Mouse (Mus musculus) telencephalon, adult 2 months (tissue): ENCODE measurements at regions not wholly inside any gene's neighbourhood (a gene's known extent, or its start where the extent isn't known, plus 50 kb on each side); places are given as distances from the start of the nearest gene placed in this dataset.
A peak's percentile ranks its signal among the peaks of the same experiment; 100 is the strongest.

Experiments used
- DNase-seq: peaks from one replicate; pipeline ENCODE4 v3.0.0-alpha.2; 2011; ENCODE audit warnings: low read depth, low spot score

DNA sequence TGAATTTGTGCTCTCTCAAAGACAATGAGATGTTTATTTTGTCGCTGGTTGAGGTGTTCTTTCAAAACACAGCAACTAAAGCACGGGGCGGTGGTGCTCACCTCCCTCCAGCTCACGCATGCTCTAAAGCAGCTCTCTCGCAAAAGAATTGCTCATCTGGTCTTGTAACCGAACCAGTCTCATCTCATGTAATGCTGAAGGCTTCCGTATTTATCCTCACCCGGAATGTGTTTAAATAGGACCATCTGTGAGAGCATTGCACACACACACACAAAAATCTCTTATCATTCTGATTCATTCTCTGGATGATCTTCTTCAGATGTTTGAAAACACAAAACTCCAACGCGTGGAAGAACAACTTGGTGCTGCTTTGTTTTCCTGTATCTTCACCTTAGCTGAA, 138.4 kb downstream of the Irs2 start:
- DNase-seq = peak; percentile 35

DNA sequence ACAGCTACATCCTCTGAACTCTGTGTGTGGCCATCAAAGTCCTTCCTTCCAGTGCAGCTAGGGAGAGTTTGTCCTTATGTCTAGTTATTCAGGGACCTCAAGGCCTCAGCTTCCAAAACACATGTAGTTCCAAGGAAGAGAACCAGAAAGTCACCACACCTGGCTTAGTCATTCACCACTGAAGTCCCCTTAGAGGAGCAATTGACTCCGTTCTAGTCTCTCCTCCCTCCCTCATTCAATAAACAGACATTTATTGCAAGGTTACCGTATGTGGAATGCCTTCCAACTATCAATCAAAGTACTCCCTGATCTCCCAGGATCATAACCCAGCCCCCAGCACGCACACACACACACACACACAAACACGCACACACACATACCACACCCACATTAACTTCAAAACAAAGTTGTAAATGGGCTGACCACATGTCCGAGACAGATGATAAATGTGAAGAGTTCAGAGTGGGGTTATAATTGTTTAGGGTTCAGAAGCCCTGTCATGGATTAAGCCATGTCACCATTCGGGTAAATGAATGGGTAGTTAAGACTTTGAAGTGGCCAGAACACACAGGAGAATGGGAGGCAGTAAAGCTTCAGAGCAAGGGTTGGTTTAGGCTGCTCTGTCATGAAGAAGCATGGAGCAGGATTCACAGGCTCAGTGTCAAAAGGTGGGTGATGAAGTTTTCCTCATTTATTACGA, 141.4 kb downstream of the Irs2 start:
- DNase-seq = no peak

DNA sequence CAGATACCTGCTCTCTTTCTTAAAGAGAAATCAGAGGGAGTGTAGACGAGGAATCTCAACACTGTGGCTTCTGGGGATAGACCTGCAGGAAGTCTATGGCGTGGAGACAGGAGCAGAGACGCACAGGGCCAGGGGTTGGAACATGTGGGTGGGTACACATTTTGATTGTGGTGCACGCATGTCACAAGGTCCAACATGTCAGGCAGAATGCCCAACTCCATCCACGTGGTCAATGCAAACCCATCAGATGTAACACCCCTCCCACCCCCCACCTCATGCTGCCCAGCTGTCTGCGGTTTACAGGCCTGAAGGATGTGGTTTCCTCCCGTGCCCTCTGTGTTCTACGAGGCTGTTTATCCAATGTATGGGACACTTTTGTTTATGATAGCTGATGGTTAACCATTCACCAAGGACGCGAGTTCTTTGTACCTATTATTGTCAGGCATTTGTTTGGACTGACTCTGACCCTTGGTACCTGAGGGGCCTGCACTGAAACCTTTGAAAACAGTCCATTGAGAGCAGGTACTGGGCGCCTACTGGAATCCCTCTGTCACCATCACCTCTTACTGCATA, 142.2 kb downstream of the Irs2 start:
- no peak for DNase-seq

DNA sequence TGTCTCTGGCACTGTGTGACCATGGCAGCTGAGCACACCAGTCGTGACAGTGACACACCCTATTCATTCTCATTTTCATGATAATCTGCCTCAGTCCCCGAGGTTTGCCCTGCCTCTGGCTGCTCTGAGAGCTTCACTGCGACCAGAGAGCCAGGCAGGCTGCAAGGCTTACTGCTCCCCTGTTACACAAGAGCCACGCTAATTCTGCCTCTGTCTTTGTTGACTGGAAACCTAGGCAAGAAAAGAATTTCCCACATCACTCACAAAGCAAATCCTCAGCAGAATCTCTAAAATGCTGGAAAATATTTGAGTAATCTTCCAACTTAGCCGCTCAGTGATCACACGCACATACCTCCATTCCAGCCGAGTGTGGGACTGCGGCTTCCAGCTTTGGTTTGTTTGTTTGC, 142.8 kb downstream of the Irs2 start:
- no peak for DNase-seq

DNA sequence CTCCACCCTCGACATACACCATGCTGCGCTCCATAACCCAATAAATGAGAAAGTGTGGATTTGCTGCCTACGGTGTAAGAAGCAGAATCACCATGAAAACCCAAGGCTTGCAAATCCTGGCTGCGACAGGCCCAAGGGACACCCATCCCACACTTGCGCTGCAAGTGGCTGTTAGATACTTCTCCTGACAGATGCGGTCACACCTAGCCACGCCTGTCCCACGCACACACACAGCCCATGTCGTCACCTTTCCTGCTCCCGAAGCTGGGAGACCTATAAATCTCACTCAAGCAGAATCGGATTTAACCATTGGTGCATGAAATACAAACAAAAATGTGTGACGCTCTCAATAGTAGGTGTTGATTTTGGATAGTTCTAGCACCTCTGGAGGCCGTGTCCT, 145.8 kb downstream of the Irs2 start:
- DNase-seq = no peak

DNA sequence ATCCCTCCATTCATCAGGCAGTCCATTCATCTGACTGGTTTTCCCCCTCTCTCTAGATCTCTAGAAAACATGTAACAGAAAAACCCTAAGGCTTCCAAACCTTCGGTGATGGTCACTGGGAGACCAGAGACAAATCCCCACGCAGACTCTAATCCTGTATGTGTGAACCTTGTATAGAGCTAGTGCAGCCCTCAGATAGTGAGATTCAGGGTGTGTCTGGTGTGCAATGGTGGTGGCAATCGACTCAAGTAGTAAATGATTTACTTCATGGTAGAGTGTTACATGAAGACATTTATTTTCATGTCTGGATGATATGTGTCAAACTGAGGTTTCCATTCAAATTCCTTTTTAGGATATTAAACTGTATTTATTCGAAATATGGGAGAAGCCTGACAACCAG, 147.4 kb downstream of the Irs2 start:
- DNase-seq = no peak

DNA sequence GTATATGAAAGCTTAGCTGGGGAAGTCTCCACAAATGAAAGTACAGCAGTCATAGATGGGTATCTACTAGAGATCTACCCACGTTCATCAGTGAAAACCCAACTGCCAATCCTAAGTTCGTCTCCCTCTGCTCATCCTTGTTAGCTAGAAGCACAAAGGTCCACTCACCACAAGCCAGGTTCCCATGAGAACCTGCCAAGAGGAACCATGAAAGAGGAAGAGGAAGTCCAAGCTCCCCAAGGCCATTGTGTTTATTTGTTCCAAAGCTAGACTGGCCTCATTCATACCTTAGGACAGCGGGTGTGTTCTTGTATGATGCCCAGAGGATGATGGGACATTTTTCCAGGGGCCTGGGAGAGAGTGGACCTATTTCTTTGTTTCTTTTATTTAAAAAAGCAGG, 150.4 kb downstream of the Irs2 start:
- no peak for DNase-seq

DNA sequence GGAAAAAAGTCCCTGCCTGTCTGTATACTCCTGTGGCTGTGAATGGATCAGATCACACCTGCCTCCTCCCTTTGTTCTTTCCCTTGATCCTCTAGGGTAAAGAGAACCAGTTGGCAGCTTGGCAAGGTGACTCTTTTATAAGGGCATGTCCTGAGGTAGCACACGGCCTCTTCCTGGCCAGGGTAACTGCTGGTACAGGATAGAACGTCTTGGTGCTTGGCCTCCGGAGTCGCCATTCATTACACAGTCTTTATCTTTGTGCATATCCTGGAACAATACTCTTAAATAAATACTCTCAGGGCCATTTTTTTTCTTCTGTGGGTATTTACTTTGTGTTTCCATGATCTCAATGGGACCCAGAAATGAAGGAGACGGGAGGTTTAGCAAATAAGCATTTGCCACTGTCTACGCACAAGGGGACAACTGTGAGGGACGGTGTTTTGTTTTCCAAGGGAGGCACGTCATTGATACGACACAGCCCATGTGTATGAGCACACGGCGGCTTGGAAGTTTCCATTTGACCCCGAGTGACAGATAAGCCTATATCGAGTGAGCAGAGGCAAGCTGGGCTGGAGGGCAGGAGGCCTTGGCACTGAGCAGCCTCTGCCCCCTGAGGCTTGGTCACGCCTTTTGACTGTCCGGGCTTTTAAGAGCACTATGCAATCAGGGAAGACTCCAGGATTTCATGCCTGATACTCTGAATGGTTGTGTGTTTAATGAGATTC, 151.1 kb downstream of the Irs2 start:
- DNase-seq = no peak

DNA sequence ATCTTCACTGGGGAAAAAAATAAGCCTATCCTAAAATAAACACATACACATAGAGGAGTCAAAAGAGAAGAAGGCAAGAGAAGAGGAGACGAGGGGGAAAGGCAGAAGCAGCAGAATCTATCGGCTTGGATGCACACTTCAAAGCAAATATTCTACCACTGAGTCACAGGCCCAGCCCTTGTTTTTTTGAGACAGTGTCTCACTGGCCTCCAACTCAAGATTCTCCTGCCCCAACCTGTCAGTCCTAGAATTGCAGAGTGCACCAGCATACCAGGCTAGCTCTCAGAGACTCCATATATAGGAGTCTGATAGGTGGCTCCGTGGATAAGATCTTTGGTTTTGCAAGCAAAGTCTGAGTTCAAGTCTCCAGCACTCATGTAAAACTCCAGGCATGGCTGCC, 152.6 kb downstream of the Irs2 start:
- no peak for DNase-seq

DNA sequence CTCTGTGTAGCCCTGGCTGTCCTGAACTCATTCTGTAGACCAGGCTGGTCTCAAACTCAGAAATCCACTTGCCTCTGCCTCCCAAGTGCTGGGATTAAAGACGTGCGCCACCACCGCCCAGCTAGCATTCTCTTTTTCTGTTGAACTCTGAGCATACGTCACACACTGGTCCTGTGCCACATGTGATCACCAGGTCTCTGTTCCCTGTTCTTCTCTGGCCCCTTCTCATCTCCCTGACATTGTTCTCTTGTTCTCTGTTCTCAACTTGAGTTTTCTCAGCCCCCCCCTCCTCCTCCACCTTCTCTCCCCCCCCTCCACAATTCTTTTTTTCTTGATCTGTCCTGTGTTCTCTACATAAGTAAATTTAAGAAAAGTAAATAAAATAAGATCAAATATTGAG, 153.1 kb downstream of the Irs2 start:
- no peak for DNase-seq

DNA sequence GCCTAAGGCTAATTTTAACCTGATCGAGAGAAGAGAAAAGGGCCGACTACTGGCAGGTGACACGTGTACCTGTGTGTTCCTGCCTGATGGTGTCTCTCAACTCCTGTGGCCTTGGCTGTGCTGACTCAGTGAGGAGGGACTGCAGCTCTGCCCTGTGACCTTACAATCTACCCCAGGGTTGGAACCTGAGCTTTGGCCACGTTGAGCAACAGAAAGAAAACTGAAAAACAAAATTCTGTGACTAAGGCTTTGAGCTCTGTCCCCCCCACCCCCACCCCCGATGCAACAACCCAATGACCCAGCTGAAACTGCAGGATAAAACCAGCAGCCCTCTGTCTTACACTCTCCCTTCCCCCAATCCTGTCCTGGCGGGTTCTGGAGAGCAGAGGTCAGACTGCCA, 153.7 kb downstream of the Irs2 start:
- DNase-seq = no peak

DNA sequence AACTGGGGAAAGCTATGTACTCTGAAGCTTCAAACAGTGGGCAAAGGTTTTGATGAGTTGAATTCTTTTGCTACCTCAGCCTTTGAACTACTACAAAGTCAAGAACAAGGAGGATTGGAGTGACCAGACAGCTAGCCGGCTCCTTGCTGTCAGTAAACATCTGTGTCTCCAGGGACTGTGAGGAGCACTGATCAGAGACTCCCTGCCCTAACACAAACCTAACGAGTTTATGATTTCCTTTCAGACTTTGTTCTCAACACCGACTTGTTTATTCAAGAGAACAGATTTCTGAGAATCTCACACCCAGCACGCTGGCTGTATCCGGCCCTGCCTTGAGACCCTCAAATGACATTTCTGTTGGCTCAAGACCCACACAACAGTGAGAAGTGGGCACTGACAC, 154.4 kb downstream of the Irs2 start:
- no peak for DNase-seq

DNA sequence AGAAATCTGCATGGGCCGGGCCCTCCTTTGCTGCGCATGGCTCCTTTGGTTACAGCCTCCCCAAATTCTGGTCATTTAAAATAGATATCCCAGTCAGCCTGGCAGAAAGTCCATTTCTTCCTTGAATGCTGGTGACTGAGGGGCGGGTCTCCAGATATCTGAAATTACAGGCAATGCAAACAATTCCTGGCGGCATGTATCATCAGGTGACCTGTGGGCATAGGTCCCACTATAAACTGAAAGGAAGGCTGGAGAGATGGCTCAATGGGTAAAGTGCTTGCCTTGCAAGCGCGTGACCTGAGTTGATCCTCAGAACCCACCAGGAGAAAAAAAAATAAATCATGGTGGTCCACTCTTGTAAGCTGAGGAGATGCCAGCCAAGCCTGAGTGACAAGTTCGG, 158.3 kb downstream of the Irs2 start:
- DNase-seq = no peak

DNA sequence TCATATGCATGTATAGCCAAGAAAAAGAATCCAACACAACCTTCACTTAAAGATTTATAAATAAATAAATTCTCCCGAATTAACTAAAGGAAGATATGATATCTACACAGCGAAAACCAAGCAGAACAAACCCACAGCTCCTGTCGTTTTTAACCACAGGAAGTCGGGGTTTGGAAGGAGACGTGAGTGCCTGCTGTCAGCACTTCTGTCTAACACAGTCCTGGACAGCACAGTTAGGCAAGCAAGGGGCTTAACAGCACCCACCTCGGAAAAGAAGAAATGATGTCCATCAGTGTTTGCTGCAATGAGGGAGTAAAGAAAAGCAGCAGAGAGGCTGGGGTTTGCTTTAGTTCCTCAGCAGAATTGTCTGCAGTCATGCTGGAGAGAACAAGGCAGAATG, 162.7 kb downstream of the Irs2 start:
- DNase-seq = no peak

DNA sequence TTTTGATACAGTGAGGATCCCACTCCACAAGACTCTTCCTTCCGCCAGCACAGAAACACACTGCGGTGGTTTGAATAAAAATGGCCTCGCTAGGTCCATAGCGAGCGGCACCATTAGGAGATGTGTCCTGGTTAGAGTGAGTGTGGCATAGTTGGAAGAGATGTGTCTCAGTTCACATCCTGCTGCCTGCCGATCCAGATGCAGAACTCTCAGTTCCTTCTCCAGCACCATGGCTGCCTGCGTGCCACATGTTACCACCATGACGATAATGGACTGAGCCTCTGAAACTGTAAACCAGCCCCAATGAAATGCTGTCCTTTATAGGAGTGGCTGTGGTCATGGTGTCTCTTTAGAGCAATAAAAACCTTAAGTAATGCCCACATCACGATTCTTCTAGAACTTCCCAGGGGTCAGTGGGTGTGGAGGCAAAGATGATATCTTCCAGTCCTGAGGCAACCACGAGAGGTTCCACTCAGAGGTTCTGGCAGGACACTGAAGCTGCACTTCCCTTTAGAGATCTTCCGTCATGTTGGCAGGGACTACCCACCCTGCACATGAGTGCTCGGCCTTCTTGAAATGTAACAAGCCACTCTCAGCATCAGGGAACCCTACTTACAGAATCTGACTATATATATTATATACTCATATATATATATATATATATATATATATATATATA, 167.3 kb downstream of the Irs2 start:
- no peak for DNase-seq

DNA sequence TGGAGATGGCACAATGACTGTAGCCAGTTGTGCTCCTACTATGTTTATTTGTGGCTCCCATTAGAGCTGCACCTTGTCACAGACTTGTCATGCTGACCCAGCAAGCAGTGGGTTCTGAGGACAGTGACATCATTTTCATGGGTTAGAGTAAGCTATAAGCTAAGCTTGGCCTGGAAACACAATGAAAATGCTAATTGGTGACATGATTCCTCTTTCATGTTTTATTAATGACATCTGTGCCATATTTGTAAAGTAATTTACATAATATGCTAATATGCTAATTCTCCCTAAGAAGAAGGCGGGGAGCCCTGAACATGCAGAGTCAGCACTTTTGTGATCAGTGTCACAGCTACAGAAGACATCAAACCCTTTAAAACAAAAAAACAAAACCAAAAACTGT, 168.2 kb downstream of the Irs2 start:
- DNase-seq = no peak

DNA sequence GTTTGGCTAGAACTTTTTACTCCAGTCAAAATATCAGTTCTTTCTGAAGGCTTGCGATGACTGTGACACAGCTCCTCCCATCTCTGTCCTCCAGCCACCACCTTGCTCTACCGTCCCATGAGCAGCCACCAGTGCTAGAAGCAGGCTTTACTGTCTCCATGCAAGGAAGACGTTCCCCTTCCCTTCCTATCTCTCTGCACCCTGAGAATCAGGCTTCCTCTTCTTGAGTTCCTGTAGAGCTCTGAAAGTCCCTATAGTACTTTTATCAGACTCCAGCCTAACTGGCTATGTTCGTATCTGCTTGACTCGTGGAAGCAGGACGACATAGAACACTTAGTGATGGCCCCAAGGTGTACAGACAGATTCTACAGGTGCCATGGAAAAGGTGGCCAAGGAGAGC, 173.2 kb downstream of the Irs2 start:
- no peak for DNase-seq

DNA sequence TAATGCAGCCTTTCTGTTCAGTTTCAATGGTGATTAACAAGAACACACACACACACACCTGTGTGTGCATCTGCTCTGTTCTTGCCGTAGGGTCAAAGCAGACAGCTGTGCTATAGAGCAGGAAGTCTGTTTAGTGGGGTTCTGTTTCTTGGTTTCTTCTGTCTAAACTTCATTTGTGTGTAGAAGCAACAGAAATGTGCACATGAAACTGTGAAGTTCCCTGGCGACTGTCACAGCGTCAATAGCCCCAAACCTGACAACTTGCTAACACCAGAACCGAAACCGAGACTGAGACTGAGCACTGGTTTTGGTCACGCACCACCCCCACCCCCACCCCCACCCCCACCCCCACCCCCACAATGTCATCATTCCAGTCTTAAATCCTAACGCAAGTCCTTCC, 176.4 kb downstream of the Irs2 start:
- DNase-seq = no peak

DNA sequence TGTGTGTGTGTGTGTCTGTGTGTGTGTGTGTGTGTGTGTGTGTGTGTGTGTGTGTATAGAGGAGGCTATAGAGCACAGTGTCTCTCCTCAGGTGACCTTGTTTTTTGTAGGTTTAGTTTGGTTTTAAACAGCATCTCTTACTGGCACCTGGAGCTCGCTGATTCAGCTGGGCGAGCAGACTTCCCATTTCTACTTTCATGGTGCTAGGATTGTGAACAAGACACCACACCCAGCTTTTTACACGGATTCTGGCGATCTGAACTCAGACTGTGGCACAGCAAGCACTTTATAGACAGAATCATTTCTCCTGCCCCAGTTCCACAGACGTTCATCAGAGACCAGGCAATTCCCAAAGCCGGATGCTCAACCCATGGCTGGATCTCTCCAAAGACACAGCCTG, 177.0 kb downstream of the Irs2 start:
- no peak for DNase-seq

DNA sequence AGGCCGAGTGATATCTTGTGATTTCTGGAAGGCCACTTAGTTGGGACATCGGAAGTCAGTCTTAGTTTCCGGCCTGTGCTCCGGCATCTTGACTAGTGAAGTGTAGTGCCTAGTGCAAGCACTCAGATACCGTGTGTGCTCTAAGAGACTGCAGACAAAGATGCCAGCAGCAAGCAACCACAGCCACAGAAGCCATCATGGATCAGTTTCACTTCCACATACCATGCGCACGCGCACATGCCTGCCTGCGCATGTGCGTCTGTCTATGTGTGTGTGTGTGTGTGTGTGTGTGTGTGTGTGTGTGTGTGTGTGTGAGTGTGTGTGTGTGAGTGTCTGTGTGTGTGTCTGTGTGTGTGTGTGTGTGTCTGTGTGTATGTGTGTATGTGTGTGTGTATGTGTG, 177.4 kb downstream of the Irs2 start:
- DNase-seq = no peak

DNA sequence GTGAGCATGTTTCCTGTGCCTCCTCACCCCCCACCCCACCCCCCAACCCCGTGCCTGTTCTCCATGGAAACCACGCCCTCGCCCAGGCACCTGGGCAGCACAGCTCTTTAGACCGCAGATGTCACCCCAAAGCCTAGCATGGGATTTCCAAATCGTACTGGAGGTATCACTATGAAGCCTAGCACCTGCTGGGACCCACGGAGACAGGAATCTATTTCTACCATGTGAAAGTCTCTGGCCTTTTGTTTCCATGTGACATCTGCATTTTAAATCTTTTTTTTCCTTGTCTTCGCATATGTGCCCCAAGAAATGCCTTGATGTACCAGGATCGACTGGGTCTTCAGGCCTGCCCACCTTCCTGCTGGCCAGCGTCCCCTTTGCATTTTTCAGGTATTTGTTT, 179.7 kb downstream of the Irs2 start:
- DNase-seq = no peak

DNA sequence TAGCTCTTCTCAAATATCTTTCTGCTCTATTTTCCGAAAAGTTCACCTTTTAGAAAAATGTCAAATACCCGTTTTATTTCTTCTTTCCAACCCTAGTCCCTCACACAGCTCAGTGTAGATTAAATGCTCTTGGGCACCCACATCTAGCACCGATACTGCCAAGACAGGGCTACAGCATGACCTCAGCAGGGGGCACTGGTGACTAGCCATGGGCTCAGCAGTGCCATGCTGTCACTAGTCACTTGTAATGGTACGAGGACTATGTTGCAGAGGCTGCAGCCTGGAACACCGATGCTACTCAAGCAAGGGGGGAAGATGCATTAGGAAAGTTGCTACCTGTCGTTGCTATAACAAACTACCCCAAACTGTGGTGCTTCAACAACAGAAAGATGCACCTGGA, 180.7 kb downstream of the Irs2 start:
- DNase-seq = no peak

DNA sequence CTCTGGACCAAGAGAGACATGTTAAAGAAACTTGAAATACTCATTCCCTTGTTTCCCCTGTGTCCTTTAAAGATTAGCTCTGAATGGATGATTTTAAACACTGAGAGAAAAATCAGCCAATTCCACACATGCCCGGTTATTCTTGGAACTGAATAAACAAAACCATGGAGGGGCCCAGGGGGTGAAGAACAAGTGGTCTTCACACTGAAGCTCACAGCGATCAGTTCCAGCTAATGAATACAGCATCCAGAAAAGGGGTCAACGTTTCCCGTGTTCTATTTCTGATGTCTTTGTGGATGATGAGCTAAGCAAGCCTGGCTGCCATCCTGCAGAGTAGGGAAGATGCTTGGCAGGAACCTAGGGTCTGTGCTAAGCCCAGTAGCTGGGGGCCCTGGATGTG, 182.3 kb downstream of the Irs2 start:
- DNase-seq = no peak
